Mouse (Mus musculus) Muller cell, postnatal 12 days (primary cell): ENCODE results near the gene Spock2.

Experiments
- DNase-seq: peaks from one replicate; pipeline ENCODE4 v3.0.0-alpha.2; 2015; ENCODE audit errors: inconsistent ontology term

Spock2 gene

GRCm38 (mm10) chr10:60106146-60106530 lies at the start of gene Spock2:
Gene Spock2, plus strand, starts transcription at chr10:60106219.
- DNase-seq = no peak

GRCm38 (mm10) chr10:60062173-60062572 lies 43.8 kb upstream of the Spock2 start:
- no peak for DNase-seq

GRCm38 (mm10) chr10:60062931-60063330 lies 43.1 kb upstream of the Spock2 start:
- DNase-seq = no peak

- no peak for DNase-seq
These were observed 39.5 kb upstream of the Spock2 start for GRCm38 (mm10) chr10:60066524-60066923.

GRCm38 (mm10) chr10:60075159-60075558 lies 30.9 kb upstream of the Spock2 start:
- no peak for DNase-seq

- DNase-seq = no peak
These were observed 28.8 kb upstream of the Spock2 start for GRCm38 (mm10) chr10:60077226-60077625.

- DNase-seq = no peak
These were observed 28.1 kb upstream of the Spock2 start for GRCm38 (mm10) chr10:60077736-60078560.

GRCm38 (mm10) chr10:60078561-60078917 lies 27.5 kb upstream of the Spock2 start:
- DNase-seq = peak; percentile 52

- no peak for DNase-seq
These were observed 25.8 kb upstream of the Spock2 start for GRCm38 (mm10) chr10:60080171-60080570.

- DNase-seq = no peak
These were observed 25.4 kb upstream of the Spock2 start for GRCm38 (mm10) chr10:60080601-60080981.

- no peak for DNase-seq
These were observed 24.8 kb upstream of the Spock2 start for GRCm38 (mm10) chr10:60080982-60081825.

GRCm38 (mm10) chr10:60081905-60082304 lies 24.1 kb upstream of the Spock2 start:
- DNase-seq = no peak

- DNase-seq = no peak
These were observed 22.0 kb upstream of the Spock2 start for GRCm38 (mm10) chr10:60084065-60084464.

GRCm38 (mm10) chr10:60092311-60092710 lies 13.7 kb upstream of the Spock2 start:
- no peak for DNase-seq

- no peak for DNase-seq
These were observed 12.3 kb upstream of the Spock2 start for GRCm38 (mm10) chr10:60093751-60094150.

GRCm38 (mm10) chr10:60095558-60095957 lies 10.5 kb upstream of the Spock2 start:
- DNase-seq = no peak

GRCm38 (mm10) chr10:60096302-60096701 lies 9.7 kb upstream of the Spock2 start:
- no peak for DNase-seq

GRCm38 (mm10) chr10:60097146-60097545 lies 8.9 kb upstream of the Spock2 start:
- no peak for DNase-seq

GRCm38 (mm10) chr10:60097774-60098173 lies 8.2 kb upstream of the Spock2 start:
- no peak for DNase-seq

GRCm38 (mm10) chr10:60105391-60106145 lies 451 bp upstream of the Spock2 start:
- DNase-seq = no peak

- peak; percentile 44 for DNase-seq
These were observed 640 bp downstream of the Spock2 start for GRCm38 (mm10) chr10:60106531-60107186.

GRCm38 (mm10) chr10:60107448-60107847 lies 1.4 kb downstream of the Spock2 start:
- no peak for DNase-seq
